Mouse (Mus musculus): ENCODE results near the gene Cldn9. TPM values are rescaled to one million over a fixed set of nuclear protein-coding genes. Genes with fewer than 3 reads are reported as not detected.

Gene Cldn9
- 51.2 and 53.1 TPM in 2 replicates for polyA plus RNA-seq (2015; fragmentation: Nextera tagmentation; extraction: Ambion mirVana)

GRCm38 (mm10) chr17:23683856-23684672, at the start of gene Cldn9:
Gene Cldn9 (minus strand): TSS chr17:23684026.
- H3K27me3 ChIP-seq = peaks cover 56% of the 10 kb centered on the region
- WGBS = 10% methylated on average over 15 of the region's 15 CpGs
- H3K4me2 ChIP-seq = peak within 1 kb of the TSS; percentile 65
- H3K4me1 ChIP-seq = peaks cover 61% of the 10 kb centered on the region
- ATAC-seq (replicated peaks; ENCODE audit: low FRiP score) = peak; percentile 90
- H3K9me3 ChIP-seq (replicated peaks) = no peaks in the 10 kb centered on the region
- H3K27ac ChIP-seq = peak within 1 kb of the TSS; percentile 94
- H3K4me3 ChIP-seq (replicated peaks) = peak within 1 kb of the TSS; percentile 49
- no peaks in the 10 kb centered on the region for H3K36me3 ChIP-seq
- H3K9ac ChIP-seq = peak within 1 kb of the TSS; percentile 47

- H3K4me1 ChIP-seq = peaks cover 20% of the 10 kb centered on the region
- no peak overlapping the region for H3K9ac ChIP-seq
- ATAC-seq (replicated peaks; ENCODE audit: low FRiP score) = no peak
- peaks cover 20% of the 10 kb centered on the region for H3K36me3 ChIP-seq
- H3K27ac ChIP-seq = no peak overlapping the region
- H3K9me3 ChIP-seq (replicated peaks) = no peaks in the 10 kb centered on the region
- 35% methylated on average over 1 of the region's 1 CpGs for WGBS
- H3K4me2 ChIP-seq = no peak overlapping the region
- H3K4me3 ChIP-seq (replicated peaks) = no peak overlapping the region
- H3K27me3 ChIP-seq = no peaks in the 10 kb centered on the region
Observed at GRCm38 (mm10) chr17:23730441-23730840, 46.6 kb upstream of the Cldn9 start.

GRCm38 (mm10) chr17:23726758-23727142, 42.9 kb upstream of the Cldn9 start:
- H3K4me1 ChIP-seq = peaks cover 21% of the 10 kb centered on the region
- WGBS = 0% methylated on average over 20 of the region's 20 CpGs
- no peaks in the 10 kb centered on the region for H3K9me3 ChIP-seq (replicated peaks)
- no peaks in the 10 kb centered on the region for H3K36me3 ChIP-seq
- H3K4me2 ChIP-seq = peak overlapping the region; percentile 78
- no peaks in the 10 kb centered on the region for H3K27me3 ChIP-seq
- H3K4me3 ChIP-seq (replicated peaks) = peak overlapping the region; percentile 97
- peak overlapping the region; percentile 92 for H3K27ac ChIP-seq
- ATAC-seq (replicated peaks; ENCODE audit: low FRiP score) = peak; percentile 90
- H3K9ac ChIP-seq = peak overlapping the region; percentile 85

GRCm38 (mm10) chr17:23725999-23726757, 42.4 kb upstream of the Cldn9 start, which contains the start of gene Pkmyt1:
Gene Pkmyt1 (plus strand): TSS chr17:23726336.
- ATAC-seq (replicated peaks; ENCODE audit: low FRiP score) = peak; percentile 95
- peak within 1 kb of the TSS; percentile 78 for H3K4me2 ChIP-seq
- H3K9me3 ChIP-seq (replicated peaks) = no peaks in the 10 kb centered on the region
- H3K27me3 ChIP-seq = no peaks in the 10 kb centered on the region
- H3K4me3 ChIP-seq (replicated peaks) = peak within 1 kb of the TSS; percentile 97
- 1% methylated on average over 71 of the region's 73 CpGs for WGBS
- peaks cover 21% of the 10 kb centered on the region for H3K4me1 ChIP-seq
- H3K9ac ChIP-seq = peak within 1 kb of the TSS; percentile 85
- H3K36me3 ChIP-seq = no peaks in the 10 kb centered on the region
- peak within 1 kb of the TSS; percentile 92 for H3K27ac ChIP-seq

GRCm38 (mm10) chr17:23725477-23725876, 41.7 kb upstream of the Cldn9 start:
- H3K4me3 ChIP-seq (replicated peaks) = peak overlapping the region; percentile 97
- no peaks in the 10 kb centered on the region for H3K27me3 ChIP-seq
- H3K9me3 ChIP-seq (replicated peaks) = no peaks in the 10 kb centered on the region
- H3K4me1 ChIP-seq = peaks cover 17% of the 10 kb centered on the region
- H3K4me2 ChIP-seq = peak overlapping the region; percentile 78
- no peaks in the 10 kb centered on the region for H3K36me3 ChIP-seq
- peak overlapping the region; percentile 92 for H3K27ac ChIP-seq
- ATAC-seq (replicated peaks; ENCODE audit: low FRiP score) = no peak
- WGBS = 61% methylated on average over 4 of the region's 4 CpGs
- H3K9ac ChIP-seq = peak overlapping the region; percentile 85

- H3K36me3 ChIP-seq = no peaks in the 10 kb centered on the region
- no peak within 1 kb of the TSS for H3K9ac ChIP-seq
- no peaks in the 10 kb centered on the region for H3K27me3 ChIP-seq
- no peak within 1 kb of the TSS for H3K27ac ChIP-seq
- peaks cover 15% of the 10 kb centered on the region for H3K4me1 ChIP-seq
- H3K9me3 ChIP-seq (replicated peaks) = no peaks in the 10 kb centered on the region
- 68% methylated on average over 7 of the region's 7 CpGs for WGBS
- ATAC-seq (replicated peaks; ENCODE audit: low FRiP score) = no peak
- no peak within 1 kb of the TSS for H3K4me3 ChIP-seq (replicated peaks)
- H3K4me2 ChIP-seq = no peak within 1 kb of the TSS
Observed at GRCm38 (mm10) chr17:23722376-23723125, 38.7 kb upstream of the Cldn9 start, which contains the start of gene 1520401A03Rik. Gene 1520401A03Rik (minus strand): TSS chr17:23722783.

DNA sequence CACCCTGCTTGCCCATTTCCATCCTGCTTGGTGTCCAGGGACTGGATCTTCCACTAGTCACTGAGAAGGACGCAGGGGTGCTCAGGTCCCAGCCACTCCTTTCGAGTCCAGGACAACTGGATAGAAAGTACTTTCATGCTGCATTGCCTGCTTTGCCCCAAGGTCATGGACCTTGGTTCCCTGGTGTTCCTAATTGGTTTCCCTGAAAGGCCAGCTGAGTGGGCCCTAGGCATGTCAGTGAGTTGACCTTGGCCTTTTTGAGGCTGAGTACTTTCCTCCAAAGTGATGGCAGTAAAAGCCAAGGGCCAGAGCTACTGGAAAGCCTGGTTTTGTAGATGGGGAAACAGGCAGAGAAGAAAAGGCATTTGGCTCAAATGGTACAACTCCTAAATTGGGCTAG, 38.1 kb upstream of the Cldn9 start:
- Histone ChIP-seq H3K4me1 (peaks cover 9% of the 10 kb centered on the region), H3K36me3 (no peaks in the 10 kb centered on the region), H3K4me3 (replicated peaks) (no peak overlapping the region), H3K27me3 (no peaks in the 10 kb centered on the region), H3K4me2 (no peak overlapping the region), H3K27ac (no peak overlapping the region), H3K9ac (no peak overlapping the region), H3K9me3 (replicated peaks) (no peaks in the 10 kb centered on the region)
- 73% methylated on average over 2 of the region's 2 CpGs for WGBS
- no peak for ATAC-seq (replicated peaks; ENCODE audit: low FRiP score)

DNA sequence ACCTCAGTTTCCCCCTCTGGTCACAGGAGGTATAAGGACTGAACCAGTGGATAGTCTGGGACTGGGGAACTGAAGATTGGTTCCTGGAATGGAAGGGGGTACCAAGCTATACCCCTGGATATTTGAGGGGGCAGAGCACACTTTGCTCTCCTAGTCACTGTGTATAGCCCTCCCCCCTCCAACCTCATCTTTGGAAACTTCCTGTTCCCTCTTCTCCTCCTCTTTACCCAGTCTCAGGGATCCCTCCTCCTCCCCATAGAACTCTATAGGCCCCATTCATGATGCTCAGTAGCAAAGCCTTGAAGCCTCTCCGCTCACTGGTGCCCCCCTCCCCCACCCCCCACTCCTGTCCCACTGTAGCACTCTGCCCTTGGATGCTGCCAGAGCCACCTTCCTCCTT, 35.6 kb upstream of the Cldn9 start:
- H3K4me1 ChIP-seq = no peaks in the 10 kb centered on the region
- H3K36me3 ChIP-seq = no peaks in the 10 kb centered on the region
- WGBS = 43% methylated on average over 1 of the region's 1 CpGs
- no peak overlapping the region for H3K9ac ChIP-seq
- no peak overlapping the region for H3K4me3 ChIP-seq (replicated peaks)
- H3K4me2 ChIP-seq = no peak overlapping the region
- no peaks in the 10 kb centered on the region for H3K27me3 ChIP-seq
- H3K9me3 ChIP-seq (replicated peaks) = no peaks in the 10 kb centered on the region
- no peak for ATAC-seq (replicated peaks; ENCODE audit: low FRiP score)
- H3K27ac ChIP-seq = no peak overlapping the region

DNA sequence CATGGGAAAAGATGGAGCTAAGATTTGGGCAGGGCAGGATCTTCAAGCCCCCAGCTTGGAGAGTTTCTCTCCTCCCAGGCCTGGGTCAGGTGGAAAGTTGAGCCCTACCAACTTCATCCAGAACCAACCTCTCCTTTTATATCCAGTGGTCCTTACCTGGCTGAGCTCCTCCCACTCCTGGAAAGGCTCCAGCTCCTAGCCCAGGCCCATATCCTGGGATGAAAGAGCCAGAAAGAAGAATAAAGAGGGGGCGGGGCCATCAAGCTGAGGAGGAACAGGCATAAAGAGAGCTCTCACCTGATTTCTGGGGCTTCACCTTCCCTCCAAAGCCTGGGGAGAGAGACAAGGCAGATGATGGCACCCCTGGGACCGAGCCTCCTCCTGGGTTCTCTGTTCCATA, 33.2 kb upstream of the Cldn9 start:
- Histone ChIP-seq H3K36me3 (no peaks in the 10 kb centered on the region), H3K4me3 (replicated peaks) (no peak overlapping the region), H3K9ac (no peak overlapping the region), H3K4me1 (no peaks in the 10 kb centered on the region), H3K4me2 (no peak overlapping the region), H3K27ac (no peak overlapping the region), H3K9me3 (replicated peaks) (no peaks in the 10 kb centered on the region), H3K27me3 (no peaks in the 10 kb centered on the region)
- WGBS = 58% methylated on average over 2 of the region's 2 CpGs
- no peak for ATAC-seq (replicated peaks; ENCODE audit: low FRiP score)

DNA sequence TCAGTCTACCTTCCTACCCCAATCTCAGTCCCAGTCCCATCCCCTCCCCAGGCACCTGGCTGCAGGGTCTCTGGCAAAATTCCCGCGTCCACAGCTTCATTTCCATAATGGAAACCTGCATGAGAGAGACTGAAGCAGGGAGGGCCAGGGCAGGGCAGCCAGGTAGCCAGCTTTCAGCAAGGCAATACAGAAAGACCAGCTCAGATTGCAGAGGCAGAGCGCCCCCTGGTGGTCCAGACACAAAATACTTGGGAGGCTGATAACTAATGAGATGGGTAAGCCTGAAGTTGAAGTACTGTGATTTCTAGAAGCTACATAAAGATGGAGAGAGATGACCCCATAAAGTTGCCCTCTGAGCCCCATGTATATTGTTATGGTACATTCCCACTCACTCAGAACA, 22.4 kb upstream of the Cldn9 start:
- 0% methylated on average over 3 of the region's 3 CpGs for WGBS
- no peak overlapping the region for H3K9ac ChIP-seq

GRCm38 (mm10) chr17:23705525-23706104, 21.8 kb upstream of the Cldn9 start:
- ATAC-seq (replicated peaks; ENCODE audit: low FRiP score) = no peak
- Histone ChIP-seq H3K27ac (no peak overlapping the region), H3K36me3 (no peaks in the 10 kb centered on the region), H3K4me2 (no peak overlapping the region), H3K9ac (no peak overlapping the region), H3K9me3 (replicated peaks) (no peaks in the 10 kb centered on the region), H3K27me3 (peaks cover 10% of the 10 kb centered on the region), H3K4me3 (replicated peaks) (no peak overlapping the region), H3K4me1 (peaks cover 9% of the 10 kb centered on the region; the same call in 1 of the 2 replicates)
- 78% methylated on average over 7 of the region's 7 CpGs for WGBS

More for the DNA sequence above, 22.4 kb upstream of the Cldn9 start:
- Histone ChIP-seq H3K4me3 (replicated peaks) (no peak overlapping the region), H3K4me2 (no peak overlapping the region), H3K27ac (no peak overlapping the region), H3K9me3 (replicated peaks) (no peaks in the 10 kb centered on the region), H3K36me3 (no peaks in the 10 kb centered on the region), H3K27me3 (peaks cover 6% of the 10 kb centered on the region; the same call in 1 of the 2 replicates), H3K4me1 (peaks cover 9% of the 10 kb centered on the region; the same call in 1 of the 2 replicates)
- ATAC-seq (replicated peaks; ENCODE audit: low FRiP score) = peak; percentile 55; the same call in 1 of the 2 replicates
